Mouse (Mus musculus): Measurements from ENCODE around the gene Noc2l.

DNA sequence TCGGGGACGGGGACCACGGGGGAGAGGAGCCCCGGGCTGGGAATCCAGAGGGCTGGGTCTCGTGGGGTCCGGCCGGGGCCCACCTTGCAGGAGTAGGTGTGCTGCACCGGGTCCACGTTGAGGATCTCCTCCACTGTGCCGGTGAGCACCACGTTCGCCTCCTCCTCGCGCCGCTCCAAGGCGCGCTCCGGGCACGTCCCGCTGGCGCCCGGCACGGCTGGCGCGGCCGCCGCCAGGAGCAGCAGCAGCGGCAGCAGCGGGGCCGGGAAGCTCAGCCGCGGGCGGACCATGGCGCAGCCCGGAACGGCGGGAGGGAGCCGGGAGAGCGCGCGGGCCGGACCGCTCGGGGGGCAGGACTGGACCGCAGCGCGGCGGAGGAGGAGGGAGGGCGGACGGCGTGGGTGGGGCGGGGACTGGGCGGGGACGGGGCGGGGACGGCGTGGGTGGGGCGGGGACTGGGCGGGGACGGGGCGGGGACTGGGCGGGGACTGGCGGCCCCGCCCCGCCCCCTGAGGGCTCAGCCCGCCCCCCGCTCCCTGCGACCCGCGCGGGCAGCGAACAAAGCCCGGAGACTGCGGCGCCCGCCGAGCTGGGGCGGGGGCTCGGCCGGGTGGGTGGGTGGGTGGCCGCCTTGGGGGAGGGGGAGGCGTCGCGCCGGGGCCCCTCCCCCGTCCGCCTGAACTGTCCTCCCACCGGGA is 38.5 kb upstream of the Noc2l start, which contains the start of gene Agrn:
- TF ChIP-seq CEBPB (IDR thresholded peaks at IDR 0.05; ENCODE audit: insufficient read depth, poor library complexity, severe bottlenecking) (no peak), POLR2A (IDR thresholded peaks at IDR 0.05; ENCODE audit: insufficient read length, low read depth) (peak; percentile 73), E2F4 (IDR thresholded peaks at IDR 0.05; ENCODE audit: insufficient read depth) (no peak), REST (IDR thresholded peaks at IDR 0.05; ENCODE audit: insufficient read depth, insufficient read length) (no peak), MYOG (IDR thresholded peaks at IDR 0.05; ENCODE audit: control insufficient read depth in 1 of 3, insufficient read depth in 1 of 3, insufficient read length in 2 of 3, low read depth in 2 of 3) (no peak), USF1 (IDR thresholded peaks at IDR 0.05; ENCODE audit: low read depth) (no peak), POLR2AphosphoS2 (IDR thresholded peaks at IDR 0.05; ENCODE audit: insufficient read length, low read depth) (no peak), TCF12 (IDR thresholded peaks at IDR 0.05; ENCODE audit: insufficient read depth, poor library complexity, severe bottlenecking) (no peak), MAX (IDR thresholded peaks at IDR 0.05; ENCODE audit: low read depth) (no peak)
